Mouse (Mus musculus) embryonic facial prominence, embryonic 14.5 days (tissue): ENCODE measurements around the gene Mllt3. TPM values are rescaled to one million over a fixed set of nuclear protein-coding genes. Genes with fewer than 3 reads are reported as not detected.

Experiments
- ATAC-seq: fragments of 200-750 bp; cut with Nextera tagmentation; 2 replicates; pipeline ENCODE4 v1.8.0; 2017; ENCODE audit warnings: low read depth, moderate number of reproducible peaks, moderate TSS enrichment
- DNase-seq: peaks from one replicate; pipeline ENCODE4 v3.0.0-alpha.2; 2015; ENCODE audit warnings: low spot score
- H3K27ac ChIP-seq: fragments of 300-500 bp; sonication (generic); replicated peaks from 2 replicates; pipeline ENCODE4 v1.5.1; 2014; ENCODE audit warnings: low read depth, mild to moderate bottlenecking, low read length, moderate library complexity
- H3K27me3 ChIP-seq: fragments of 300-500 bp; sonication (generic); replicated peaks from 2 replicates; pipeline ENCODE4 v1.6.1; 2014; ENCODE audit warnings: low read length; ENCODE audit not compliant: control insufficient read depth, insufficient read depth
- H3K36me3 ChIP-seq: fragments of 300-500 bp; sonication (generic); 2 replicates; pipeline ENCODE4 v1.6.1; 2014; ENCODE audit warnings: low read length, mixed read lengths; ENCODE audit not compliant: control insufficient read depth, insufficient read depth
- H3K4me1 ChIP-seq: fragments of 300-500 bp; sonication (generic); 2 replicates; pipeline ENCODE4 v1.6.1; 2014; ENCODE audit warnings: antibody characterized with exemption, low read length; ENCODE audit not compliant: control insufficient read depth, insufficient read depth
- H3K4me2 ChIP-seq: fragments of 300-500 bp; sonication (generic); 2 replicates; pipeline ENCODE4 v1.6.1; 2014; ENCODE audit warnings: low read depth, mild to moderate bottlenecking, low read length, moderate library complexity, mixed read lengths
- H3K4me3 ChIP-seq: fragments of 300-500 bp; sonication (generic); 2 replicates; pipeline ENCODE4 v1.5.1; 2014; ENCODE audit warnings: low read depth, mild to moderate bottlenecking, low read length
- H3K9ac ChIP-seq: fragments of 300-500 bp; sonication (generic); 2 replicates; pipeline ENCODE4 v1.6.1; 2014; ENCODE audit warnings: low read depth, mild to moderate bottlenecking, low read length, moderate library complexity, mixed read lengths
- H3K9me3 ChIP-seq: fragments of 300-500 bp; sonication (generic); 2 replicates; pipeline ENCODE4 v1.6.1; 2016; ENCODE audit warnings: low read length; ENCODE audit not compliant: control insufficient read depth
- WGBS: fragments of 180-500 bp; shearing (Covaris S2); extraction: QIAGEN DNeasy Blood & Tissue Kit; methylation state at CpG from one replicate; pipeline ENCODE4 v1.1.7; 2014; 5-methylcytosine and 5-hydroxymethylcytosine counted together
- polyA plus RNA-seq: library from polyadenylated mRNA; unstranded; fragments of >200 nt; fragmentation: Nextera tagmentation; extraction: Ambion mirVana; gene quantifications from 2 replicates; pipeline ENCODE4 v1.2.1, GENCODE M21; 2014

The Mllt3 gene
- polyA plus RNA-seq = 47.6 and 55.0 TPM in 2 replicates

- peak within 1 kb of the TSS; percentile 80 for H3K4me3 ChIP-seq
- WGBS = 0% methylated on average over 17 of the region's 37 CpGs
- peak within 1 kb of the TSS; percentile 95 for H3K27ac ChIP-seq
- peak within 1 kb of the TSS; percentile 92 for H3K4me2 ChIP-seq
- H3K9ac ChIP-seq = peak within 1 kb of the TSS; percentile 91
- peak; percentile 94 for ATAC-seq
- no peaks in the 10 kb centered on the region for H3K9me3 ChIP-seq
- peak; percentile 98 for DNase-seq
- no peaks in the 10 kb centered on the region; the same call in 1 of the 2 replicates for H3K27me3 ChIP-seq
- peaks cover 16% of the 10 kb centered on the region; the same call in 1 of the 2 replicates for H3K4me1 ChIP-seq
- peaks cover 13% of the 10 kb centered on the region; the same call in 1 of the 2 replicates for H3K36me3 ChIP-seq
Observed at GRCm38 (mm10) chr4:88033216-88033653, at the start of gene Mllt3. TSS of gene Mllt3 (minus strand) at chr4:88033364.

- WGBS = 90% methylated on average over 4 of the region's 4 CpGs
- DNase-seq (no peak), ATAC-seq (no peak)
- no peak overlapping the region for H3K4me2 ChIP-seq
- no peak overlapping the region for H3K27ac ChIP-seq
- no peaks in the 10 kb centered on the region; the same call in 1 of the 2 replicates for H3K4me1 ChIP-seq
- no peak overlapping the region for H3K9ac ChIP-seq
- H3K27me3 ChIP-seq = no peaks in the 10 kb centered on the region
- no peak overlapping the region for H3K4me3 ChIP-seq
- no peaks in the 10 kb centered on the region for H3K36me3 ChIP-seq
- H3K9me3 ChIP-seq = no peaks in the 10 kb centered on the region
Observed at GRCm38 (mm10) chr4:88082381-88082780, 49.2 kb upstream of the Mllt3 start.

- no peak for DNase-seq
- Histone ChIP-seq H3K27me3 (no peaks in the 10 kb centered on the region), H3K36me3 (no peaks in the 10 kb centered on the region), H3K9ac (no peak overlapping the region), H3K4me3 (no peak overlapping the region), H3K4me2 (no peak overlapping the region), H3K27ac (no peak overlapping the region), H3K4me1 (no peaks in the 10 kb centered on the region; the same call in 1 of the 2 replicates), H3K9me3 (no peaks in the 10 kb centered on the region)
- ATAC-seq = no peak
- whole genome bisulfite sequencing = 92% methylated on average over 3 of the region's 3 CpGs
Observed at GRCm38 (mm10) chr4:88081885-88082284, 48.7 kb upstream of the Mllt3 start.

- Histone ChIP-seq H3K36me3 (no peaks in the 10 kb centered on the region), H3K4me1 (no peaks in the 10 kb centered on the region; the same call in 1 of the 2 replicates), H3K9me3 (no peaks in the 10 kb centered on the region), H3K4me2 (no peak overlapping the region), H3K9ac (no peak overlapping the region), H3K4me3 (no peak overlapping the region), H3K27me3 (no peaks in the 10 kb centered on the region), H3K27ac (no peak overlapping the region)
- ATAC-seq (no peak), DNase-seq (no peak)
- 60% methylated on average over 5 of the region's 5 CpGs for whole genome bisulfite sequencing
Observed at GRCm38 (mm10) chr4:88081417-88081816, 48.3 kb upstream of the Mllt3 start.

GRCm38 (mm10) chr4:88078983-88079382, 45.8 kb upstream of the Mllt3 start:
- Histone ChIP-seq H3K4me1 (no peaks in the 10 kb centered on the region; the same call in 1 of the 2 replicates), H3K27me3 (no peaks in the 10 kb centered on the region), H3K27ac (no peak overlapping the region), H3K4me2 (no peak overlapping the region), H3K4me3 (no peak overlapping the region), H3K36me3 (no peaks in the 10 kb centered on the region), H3K9ac (no peak overlapping the region), H3K9me3 (no peaks in the 10 kb centered on the region)
- DNase-seq (no peak), ATAC-seq (no peak)
- 68% methylated on average over 3 of the region's 3 CpGs for WGBS

- DNase-seq (no peak), ATAC-seq (no peak)
- H3K27ac ChIP-seq = no peak overlapping the region
- WGBS = 74% methylated on average over 2 of the region's 2 CpGs
- no peaks in the 10 kb centered on the region for H3K9me3 ChIP-seq
- H3K4me2 ChIP-seq = no peak overlapping the region
- no peaks in the 10 kb centered on the region for H3K36me3 ChIP-seq
- no peaks in the 10 kb centered on the region for H3K27me3 ChIP-seq
- H3K9ac ChIP-seq = no peak overlapping the region
- no peaks in the 10 kb centered on the region for H3K4me1 ChIP-seq
- no peak overlapping the region for H3K4me3 ChIP-seq
Observed at GRCm38 (mm10) chr4:88075388-88075787, 42.2 kb upstream of the Mllt3 start.

- Histone ChIP-seq H3K9ac (no peak overlapping the region), H3K4me1 (no peaks in the 10 kb centered on the region), H3K36me3 (no peaks in the 10 kb centered on the region), H3K9me3 (no peaks in the 10 kb centered on the region), H3K27me3 (no peaks in the 10 kb centered on the region), H3K4me3 (no peak overlapping the region), H3K4me2 (no peak overlapping the region), H3K27ac (no peak overlapping the region)
- WGBS = 62% methylated on average over 8 of the region's 8 CpGs
- DNase-seq (no peak), ATAC-seq (no peak)
Observed at GRCm38 (mm10) chr4:88046280-88046679, 13.1 kb upstream of the Mllt3 start.

GRCm38 (mm10) chr4:88045151-88045550, 12.0 kb upstream of the Mllt3 start:
- H3K4me1 ChIP-seq = no peaks in the 10 kb centered on the region
- H3K36me3 ChIP-seq = no peaks in the 10 kb centered on the region
- no peak overlapping the region for H3K9ac ChIP-seq
- 90% methylated on average over 4 of the region's 4 CpGs for WGBS
- H3K9me3 ChIP-seq = no peaks in the 10 kb centered on the region
- no peak overlapping the region for H3K4me3 ChIP-seq
- H3K27me3 ChIP-seq = no peaks in the 10 kb centered on the region
- H3K4me2 ChIP-seq = no peak overlapping the region
- ATAC-seq (no peak), DNase-seq (no peak)
- no peak overlapping the region for H3K27ac ChIP-seq

GRCm38 (mm10) chr4:88035361-88035760, 2.2 kb upstream of the Mllt3 start:
- Histone ChIP-seq H3K4me3 (peak overlapping the region; percentile 80), H3K27ac (no peak overlapping the region), H3K4me1 (0 out of 2 replicates have a peak, but pooled peaks cover 7% of the 10 kb centered on the region), H3K36me3 (no peaks in the 10 kb centered on the region), H3K4me2 (peak overlapping the region; percentile 92), H3K27me3 (no peaks in the 10 kb centered on the region; the same call in 1 of the 2 replicates), H3K9me3 (no peaks in the 10 kb centered on the region), H3K9ac (no peak overlapping the region)
- ATAC-seq (no peak), DNase-seq (peak; percentile 87)
- under 1% methylated on average over 11 of the region's 11 CpGs for WGBS
